Mouse (Mus musculus) T-helper 1 cell (primary cell): ENCODE measurements around the gene Sox5.

Experiments
- in situ Hi-C: fragments of 300-600 bp; cut with MboI, MseI; formaldehyde crosslinking; loops from one replicate; pipeline ENCODE4 v1.15.1; 2025; ENCODE audit warnings: high pct_unique_total_duplicates

The Sox5 gene

DNA sequence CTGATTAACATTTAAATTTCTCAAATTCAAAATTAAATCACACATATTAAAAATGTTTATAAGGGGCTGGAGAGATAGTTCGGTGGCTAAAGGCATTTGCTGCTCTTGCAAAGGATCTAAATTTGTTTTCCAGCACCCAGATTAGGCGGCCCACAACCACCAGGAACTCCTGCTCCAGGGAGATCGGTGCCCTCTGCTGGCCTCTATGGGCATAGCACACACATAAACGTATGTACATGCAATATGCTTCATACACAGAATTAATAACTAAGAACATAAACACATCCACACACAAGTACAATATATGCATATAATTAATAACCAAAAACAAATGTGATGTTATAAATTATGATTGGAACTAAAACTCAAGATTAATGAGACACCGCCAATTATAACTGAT, 283.6 kb downstream of the Sox5 start:
- in situ Hi-C loops = no loop called here

DNA sequence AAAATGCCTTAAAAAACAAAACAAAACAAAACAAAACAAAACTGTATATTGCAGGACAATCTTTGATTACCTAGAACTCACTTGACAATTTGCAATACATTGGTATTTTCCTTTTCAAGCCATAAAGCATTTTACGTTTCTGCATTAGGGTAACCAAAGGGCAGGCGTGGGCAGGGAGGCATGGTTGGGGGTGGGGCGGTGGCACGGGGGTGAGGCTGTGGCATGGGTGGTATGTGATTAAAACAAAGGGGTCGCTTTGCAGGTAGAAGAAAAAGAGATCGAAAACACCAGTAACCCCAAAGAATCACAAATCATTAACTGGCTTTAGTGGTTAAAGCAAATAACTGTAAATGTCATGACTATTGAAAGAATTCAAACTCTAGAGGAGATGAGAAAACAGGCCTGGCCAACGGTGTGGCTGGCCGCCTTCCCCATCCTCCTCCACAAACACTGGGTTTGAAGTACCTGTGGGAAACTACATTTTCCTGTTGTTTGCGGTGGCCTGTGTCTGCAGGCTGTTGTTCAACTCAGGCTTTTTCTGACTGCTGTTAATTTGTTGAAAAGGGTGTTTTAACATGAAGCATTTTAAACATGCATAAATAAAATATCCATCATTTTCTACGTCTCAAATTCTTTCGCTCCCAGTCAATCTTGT, 289.9 kb downstream of the Sox5 start:
- in situ Hi-C loops = no loop called here

DNA sequence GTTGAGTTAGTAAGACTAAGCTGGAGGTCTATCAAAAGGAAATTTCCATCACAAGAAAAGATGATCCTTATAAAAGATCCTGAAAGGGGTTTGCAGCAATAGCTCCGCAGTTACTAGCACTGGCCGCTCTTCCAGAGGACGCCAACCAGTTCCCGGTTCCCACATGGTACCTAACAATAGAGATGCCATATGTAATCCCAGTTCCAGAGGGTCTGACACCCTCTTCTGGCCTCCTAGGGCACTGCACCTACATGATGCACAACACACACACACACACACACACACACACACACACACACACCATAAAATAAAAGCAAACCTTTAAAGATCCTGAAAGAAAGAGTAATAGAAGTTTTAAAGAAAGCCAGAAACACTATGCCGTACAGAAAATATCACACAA, 290.9 kb downstream of the Sox5 start:
- in situ Hi-C loops = no loop called here

DNA sequence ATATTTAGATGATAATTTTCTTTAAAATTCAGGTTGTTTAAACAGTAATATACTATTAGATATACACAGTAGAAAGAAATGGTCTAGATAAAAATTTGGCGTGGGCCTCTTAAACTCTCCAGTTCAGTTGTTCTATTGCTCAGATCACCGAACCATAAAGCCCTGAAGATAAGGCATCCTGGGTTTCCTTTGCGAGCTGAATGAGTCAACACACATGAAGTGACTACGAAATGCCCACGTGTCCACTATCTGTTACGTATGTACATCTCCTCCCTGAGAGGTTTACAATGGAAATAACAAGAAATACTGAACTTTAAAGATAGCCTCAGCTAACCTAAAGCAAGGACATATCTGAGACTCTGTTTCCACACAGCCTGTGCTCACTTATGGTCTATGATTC, 296.2 kb downstream of the Sox5 start:
- in situ Hi-C loops = no loop called here

DNA sequence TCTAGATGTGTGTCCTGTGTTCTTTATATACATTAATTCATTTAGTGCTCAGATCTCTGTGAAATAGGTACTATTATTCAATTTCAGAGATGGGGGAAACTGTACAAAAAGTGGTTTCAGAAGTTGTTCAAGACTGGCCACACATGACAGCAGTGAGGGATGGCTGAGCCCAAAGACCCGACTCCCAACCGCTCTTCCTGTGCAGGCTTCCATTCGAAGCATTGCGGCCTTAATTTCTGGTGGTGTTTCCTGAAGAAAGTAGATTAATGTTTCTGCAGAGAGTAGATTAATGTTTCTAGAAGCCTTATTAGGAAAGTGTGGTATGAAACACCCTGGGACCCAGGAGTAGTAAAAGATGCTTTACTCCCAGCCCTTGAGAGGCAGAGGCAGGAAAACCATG, 298.6 kb downstream of the Sox5 start:
- in situ Hi-C loops = no loop called here

DNA sequence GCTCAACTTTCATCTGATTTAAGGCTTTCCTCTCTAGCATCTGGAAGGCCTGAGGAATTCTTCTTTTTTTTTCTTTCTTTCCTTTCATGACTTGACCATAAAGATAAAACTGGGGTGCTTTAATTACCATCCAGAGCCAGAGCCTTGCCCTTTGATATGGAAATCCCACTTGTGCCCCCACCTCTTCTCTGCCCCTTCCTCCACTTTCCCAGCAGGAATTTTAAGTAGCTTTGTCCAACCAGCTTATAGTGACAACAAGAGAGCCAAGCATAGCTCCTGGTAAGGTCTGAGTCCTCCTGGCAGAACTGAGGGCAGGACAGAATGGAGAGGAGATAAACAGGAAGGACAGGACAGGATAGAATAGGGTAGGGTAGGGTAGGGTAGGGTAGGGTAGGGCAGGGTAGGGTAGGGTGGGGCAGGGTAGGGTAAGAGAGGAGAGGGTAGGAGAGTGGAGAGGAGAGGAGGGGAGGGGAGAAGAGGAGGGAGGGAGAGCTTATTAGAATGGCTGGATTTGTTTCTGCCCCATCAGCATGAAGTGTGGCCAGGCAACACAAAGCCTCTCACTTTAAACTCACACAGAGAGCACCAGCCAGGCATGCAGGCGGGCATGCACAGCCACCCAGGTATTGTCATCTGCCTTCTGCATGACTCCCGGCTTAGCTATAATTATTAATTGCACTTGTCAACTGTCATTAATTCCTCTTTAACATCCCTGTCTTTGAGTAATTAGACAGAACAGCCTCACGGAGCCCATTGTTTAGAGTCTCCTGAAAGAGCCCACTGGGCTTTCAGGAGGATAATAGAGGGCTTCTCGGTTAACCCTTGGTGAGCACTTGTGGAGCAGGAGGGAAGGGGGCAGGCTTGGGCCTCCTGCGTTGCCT, 300.9 kb downstream of the Sox5 start:
- in situ Hi-C loops = no loop called here

DNA sequence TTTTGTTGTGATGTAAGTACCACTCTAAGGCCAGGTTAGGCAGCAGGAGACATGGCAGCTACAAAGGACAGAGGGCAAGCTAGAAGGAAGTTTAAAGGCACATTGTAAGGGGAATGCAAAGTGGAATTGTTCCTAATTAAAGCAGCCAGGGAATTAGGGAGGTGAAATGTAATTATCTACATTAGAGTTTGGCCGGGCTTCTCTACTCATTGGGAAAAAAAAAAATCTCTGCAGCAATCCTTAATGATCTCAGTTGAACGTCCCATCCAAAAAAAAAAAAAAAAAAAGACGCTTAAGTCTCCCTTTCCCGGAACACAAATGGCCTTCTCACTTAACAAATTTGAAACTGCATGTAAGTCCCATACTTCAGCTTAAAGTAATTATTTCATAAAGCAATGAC, 301.9 kb downstream of the Sox5 start:
- in situ Hi-C loops = no loop called here

DNA sequence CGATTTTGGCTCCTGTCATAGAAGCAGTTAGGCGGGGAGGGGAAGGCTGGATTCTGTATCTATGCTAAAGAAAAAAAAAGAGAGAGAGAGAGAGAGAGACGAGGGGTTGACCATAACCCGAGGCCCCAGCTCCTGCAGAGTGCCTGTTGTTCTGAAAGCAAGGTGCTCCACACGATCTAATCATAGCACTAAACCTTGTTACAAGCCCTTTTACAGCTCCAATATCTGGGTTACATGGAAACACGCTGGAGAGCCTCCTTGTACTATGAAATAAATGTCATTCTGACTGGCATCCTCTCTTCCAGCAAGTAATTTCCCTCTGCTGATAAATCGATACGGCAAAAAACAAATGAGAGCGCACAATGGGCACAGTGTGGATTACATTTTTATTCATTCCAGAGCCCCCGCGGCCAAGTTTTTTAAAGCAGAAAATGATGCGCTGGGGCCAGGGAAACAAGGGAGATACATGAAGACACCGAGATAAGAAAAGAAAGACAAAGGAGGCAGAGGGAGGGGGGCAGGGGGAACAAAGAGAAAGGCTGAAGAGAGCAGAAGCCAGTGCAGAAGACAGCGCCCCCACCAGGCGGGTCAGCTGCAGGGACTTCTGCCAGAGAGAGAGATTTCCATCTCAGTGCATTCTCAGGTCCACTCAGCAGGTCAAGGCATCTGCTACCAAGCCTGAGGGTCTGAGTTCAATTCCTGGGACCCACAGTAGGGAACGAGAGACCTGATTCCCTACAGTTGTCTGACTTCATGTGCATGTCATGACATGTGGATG, 304.3 kb downstream of the Sox5 start:
- in situ Hi-C loops = no loop called here

DNA sequence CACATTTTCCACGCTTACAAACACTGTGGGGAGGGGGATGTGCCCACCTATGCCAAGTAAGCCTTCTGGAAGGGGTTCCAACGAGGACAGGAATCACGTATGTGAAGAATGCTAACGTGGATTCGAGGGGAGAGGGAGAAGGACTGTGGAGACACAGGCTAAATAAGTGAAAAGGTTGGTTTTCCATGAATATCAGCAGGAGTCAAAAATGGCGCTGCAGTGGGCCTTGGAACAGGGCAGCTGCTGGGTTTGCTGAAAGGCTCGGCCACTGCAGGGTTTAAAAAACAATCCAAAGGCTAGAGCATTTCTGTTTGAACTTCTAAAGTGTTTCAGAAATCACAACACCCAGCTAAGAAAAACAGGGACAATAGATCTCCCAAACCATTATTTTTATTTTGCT, 308.3 kb downstream of the Sox5 start:
- in situ Hi-C loops = no loop called here

DNA sequence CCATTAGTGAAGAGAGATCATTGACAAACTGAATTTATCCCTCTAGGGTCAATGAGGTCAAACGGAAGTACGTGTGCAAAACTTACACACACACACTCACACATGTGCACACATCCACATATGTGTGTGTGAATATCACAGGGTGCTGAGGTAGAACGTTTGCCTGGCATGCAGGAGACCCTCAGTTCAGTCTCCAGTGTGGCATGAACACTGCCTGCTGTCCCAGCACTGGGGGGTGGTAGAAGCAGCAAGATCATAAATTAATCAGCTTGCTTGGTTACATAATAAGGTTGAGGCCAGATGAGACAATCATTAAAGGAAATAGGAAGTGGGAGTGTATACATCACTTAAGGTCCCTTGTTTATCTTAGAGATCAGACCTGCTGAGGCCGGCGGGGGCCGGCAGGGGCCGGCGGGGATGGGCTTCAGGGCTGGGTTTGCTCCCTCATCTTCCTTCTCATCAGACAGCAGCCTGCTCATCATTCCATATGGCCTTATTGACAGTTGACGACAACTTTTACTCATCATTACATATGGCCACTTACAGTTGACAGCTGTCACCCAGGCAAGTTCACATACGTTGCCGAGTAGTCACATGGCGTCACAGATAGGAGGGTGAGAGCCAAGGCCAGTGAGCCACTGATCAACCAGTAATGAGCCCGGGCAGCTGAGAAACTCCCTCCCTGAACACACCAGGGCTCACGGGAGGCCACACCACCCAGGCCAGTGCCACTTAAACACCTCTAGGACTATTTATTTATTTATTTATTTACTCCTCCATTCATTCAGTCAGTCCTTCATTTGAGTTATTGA, 309.5 kb downstream of the Sox5 start:
- in situ Hi-C loops = no loop called here

DNA sequence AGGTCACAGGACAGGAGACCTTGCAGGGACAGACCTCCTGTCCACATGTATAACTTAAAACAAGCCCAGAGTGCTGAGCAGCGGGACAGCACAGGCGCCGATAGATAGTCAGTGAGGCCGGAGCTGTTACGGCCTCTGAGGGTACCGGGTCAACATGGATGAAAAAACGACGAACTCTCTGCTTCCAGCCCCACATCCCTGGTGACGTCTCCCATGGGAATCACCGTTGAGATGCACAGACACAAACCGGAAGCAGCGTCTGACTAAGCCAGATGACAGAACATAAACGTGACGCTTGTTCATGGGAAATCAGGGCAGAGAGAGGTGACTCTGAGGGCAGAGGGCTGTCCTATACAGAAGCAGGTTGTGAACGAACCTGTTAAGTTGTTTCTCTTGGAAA, 315.1 kb downstream of the Sox5 start:
- in situ Hi-C loops = no loop called here

DNA sequence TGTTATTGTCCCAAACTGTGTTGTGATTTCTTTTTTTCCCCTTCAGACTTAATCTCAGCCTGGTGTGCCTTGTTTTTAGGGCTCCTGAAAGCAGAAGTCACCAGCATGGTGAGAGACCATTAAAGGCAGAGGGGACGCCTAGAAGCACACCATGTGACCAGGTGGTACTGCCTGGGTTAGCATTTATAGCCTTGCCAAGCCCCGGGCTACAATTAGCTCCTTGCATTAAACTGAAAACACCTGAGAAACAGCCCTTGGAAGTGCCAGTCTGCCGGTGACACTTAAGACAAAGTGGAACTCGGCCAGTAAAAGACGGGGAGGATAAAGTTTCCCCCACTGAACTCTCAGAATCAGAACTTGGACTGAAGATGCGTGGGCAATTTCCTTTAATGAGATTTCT, 318.1 kb downstream of the Sox5 start:
- in situ Hi-C loops = no loop called here

DNA sequence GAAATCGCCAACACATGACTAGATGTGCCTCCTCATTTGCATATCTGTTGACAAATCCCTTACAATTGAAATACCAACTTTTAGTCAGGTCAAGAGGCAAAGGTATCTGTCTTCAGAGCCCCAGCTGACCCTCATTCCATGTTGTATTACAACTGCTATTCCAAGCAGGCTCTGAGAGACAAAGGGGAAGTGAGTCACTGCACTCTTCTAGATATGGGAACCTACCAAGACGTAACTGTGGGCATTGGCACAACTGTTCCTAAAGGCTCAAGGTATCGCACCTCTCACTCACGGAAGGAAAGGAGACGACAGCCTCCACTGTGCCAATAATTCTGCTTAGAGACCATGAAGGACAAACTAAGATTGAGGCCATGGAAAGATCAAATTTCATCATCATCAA, 318.5 kb downstream of the Sox5 start:
- in situ Hi-C loops = no loop called here

DNA sequence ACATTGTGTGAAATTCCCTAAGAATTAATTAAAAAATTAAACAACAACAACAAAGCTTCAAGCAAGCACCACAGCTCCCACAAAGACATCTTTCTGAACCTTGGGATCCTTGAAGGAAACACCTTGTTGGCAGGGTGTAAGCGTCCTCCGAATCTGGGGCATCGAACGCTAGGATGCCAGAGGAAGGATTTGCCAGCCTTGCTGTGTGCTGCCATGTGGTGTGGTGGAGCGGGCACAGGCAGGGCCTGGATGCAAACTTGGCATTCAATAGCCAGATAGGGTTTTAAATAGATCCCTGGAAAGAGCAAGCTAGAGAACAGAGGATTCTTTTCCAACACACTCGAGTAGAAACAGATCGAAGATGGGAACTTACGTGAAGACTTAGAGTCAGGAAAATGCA, 322.3 kb downstream of the Sox5 start:
- in situ Hi-C loops = no loop called here

DNA sequence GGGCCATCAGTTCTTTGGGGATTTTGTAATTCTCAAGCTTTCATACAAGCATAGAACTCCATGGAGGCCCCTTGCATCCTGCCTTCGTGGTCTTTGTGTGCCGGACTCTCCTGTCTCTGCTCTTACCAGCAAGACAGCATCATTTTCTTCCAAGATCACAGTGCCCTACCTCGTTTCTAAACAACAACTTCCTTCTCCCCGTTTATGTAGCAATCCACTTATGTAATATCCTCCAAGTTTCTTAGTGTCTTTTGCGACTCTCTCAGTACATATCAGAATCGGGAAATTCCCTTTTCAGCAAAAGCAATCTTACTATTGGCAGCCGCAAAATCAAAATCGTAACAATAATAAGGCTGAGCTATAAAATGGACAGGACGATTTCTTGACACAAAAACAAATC, 324.3 kb downstream of the Sox5 start:
- in situ Hi-C loops = no loop called here

DNA sequence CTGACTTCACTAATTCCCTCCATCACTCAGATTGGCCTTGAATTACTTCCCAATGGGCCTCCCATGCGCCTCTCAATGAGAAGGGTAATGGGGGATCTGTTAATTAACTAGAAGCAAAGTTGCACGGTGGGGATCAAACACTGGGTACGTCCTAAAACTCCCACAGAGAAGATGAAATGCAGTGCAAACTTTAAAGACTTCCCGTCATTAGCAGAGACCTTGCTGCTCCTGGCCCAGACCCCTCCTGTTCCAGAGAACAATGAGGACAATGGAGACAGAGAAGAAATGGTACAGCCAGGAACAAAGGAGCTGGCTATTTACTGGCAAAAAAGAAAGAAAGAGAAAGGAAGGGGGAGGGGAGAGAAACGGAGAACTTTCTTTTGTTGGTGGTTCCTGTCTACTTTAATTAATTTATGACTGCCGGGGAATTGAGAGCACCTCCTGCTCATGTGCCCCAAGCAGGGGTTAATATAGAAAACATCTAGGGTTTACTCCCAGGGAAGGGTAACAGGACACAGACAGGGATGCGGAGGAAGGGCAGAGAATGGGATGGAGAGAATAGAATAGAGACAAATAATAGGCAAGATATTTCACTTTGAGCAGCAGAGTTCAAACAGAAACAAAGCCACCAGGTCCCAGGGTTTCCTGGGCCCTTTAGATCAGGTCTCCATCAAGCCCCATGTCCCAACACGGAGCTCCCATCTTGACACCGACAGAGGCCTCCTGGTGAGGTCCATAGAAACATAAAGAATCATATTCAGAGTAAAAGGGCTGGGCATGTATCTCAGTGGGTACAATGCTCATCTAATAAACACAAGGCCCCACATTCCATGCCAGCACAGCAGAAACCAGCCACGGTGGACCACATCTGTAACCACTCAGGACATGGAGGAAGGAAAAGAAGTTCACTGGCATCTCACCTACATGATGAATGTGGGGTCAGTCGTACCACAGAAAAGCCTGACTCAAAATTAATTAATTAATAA, 327.2 kb downstream of the Sox5 start:
- in situ Hi-C loops = loop anchor here (5.0 kb wide), 1 partner anchor 82 kb away; no protein-coding TSS in a partner anchor

DNA sequence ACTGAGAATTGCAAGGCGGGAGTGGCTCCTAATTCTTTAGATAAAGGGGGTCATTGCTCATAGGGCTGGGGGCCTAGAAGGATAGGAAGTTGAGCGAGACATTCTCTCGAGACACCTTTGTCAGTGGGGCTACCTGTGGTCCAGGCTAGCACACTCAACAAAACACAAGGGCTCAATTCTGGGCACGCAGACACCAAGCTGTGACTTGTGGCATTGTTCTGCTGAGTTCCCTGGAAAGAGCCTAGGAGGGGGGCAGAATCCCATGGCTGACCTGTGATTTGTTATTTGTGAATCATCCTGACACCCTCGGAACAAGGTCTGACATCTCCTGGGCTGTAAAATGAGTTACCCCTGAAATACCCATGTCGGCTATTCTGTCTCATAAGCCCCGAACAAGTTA, 328.2 kb downstream of the Sox5 start:
- in situ Hi-C loops = loop anchor here (5.0 kb wide), 1 partner anchor 81 kb away; no protein-coding TSS in a partner anchor

DNA sequence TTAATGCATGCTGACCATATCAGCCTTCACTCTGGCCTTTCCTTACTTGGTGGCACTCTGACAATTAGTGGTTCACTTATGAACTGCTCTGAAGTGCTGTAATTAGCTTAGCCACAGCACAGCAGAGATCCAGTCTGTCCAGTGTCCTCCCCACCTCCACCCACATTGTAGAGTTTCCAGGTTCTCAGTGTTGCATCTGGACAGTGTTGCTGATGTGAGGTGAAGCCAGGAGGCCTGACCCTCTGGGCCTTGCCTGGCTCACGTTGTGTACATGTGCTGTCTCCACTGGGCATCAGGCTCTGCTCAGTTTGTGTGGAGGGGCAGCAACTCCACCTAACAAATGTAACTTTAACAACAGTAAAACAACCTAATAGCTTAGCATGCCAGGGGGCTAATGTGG, 328.6 kb downstream of the Sox5 start:
- in situ Hi-C loops = loop anchor here (5.0 kb wide), 1 partner anchor 81 kb away; no protein-coding TSS in a partner anchor

DNA sequence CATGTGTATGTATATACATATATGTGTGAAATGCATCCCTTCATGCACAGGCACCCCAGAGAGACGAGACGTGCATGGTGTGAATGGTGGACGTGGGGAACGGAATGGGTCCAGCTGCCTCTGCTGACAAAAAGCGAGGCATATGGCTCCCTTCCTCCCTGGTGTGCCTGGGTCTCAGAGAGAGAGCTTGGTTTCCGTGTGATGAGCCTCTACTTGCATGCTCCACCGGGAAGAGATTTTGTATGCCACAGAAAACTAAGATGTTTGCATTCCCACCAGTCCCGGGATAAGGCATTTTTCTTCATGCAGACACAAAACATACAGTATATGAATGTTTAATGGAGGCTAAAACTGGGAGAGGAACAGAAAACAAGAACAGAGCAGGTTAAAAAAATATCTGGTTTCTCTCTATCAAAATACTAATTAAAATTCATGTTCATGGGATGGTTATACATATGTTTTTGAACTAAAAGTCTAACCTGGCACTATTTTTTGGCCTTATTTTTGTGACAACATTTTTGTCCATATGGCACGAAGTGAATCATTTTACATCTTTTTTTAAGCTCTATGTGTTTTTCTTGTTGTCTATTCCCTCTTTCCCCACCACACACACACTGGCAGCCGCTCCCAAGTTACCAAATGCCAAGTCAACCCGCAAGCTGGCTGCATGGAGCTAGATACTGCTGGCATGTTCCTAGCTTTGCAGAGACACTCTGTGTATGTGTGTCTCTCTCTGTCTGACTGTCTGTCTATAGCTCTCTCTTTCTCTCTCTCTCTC, 329.4 kb downstream of the Sox5 start:
- in situ Hi-C loops = loop anchor here (5.0 kb wide), 1 partner anchor 80 kb away; no protein-coding TSS in a partner anchor
